Mouse (Mus musculus) intestine, embryonic 14.5 days (tissue): Measurements from ENCODE around the gene Gm438. TPM values are rescaled to one million over a fixed set of nuclear protein-coding genes. Genes with fewer than 3 reads are reported as not detected.

ENCODE experiments used
- polyA plus RNA-seq: library from polyadenylated mRNA; unstranded; fragments of >200 nt; fragmentation: Nextera tagmentation; extraction: Ambion mirVana; gene quantifications from 2 replicates; pipeline ENCODE4 v1.2.1, GENCODE M21; 2014

Gene Gm438
- polyA plus RNA-seq, 1 experiment from 2014 or later, result not detected

Other genes starting within 250 kb of the Gm438 start
- gene Gm13124, start 221.4 kb downstream of the Gm438 start, polyA plus RNA-seq, result not detected in 2 replicates
- not detected in 2 replicates for gene Aadacl4, start 172.9 kb downstream of the Gm438 start, polyA plus RNA-seq
- not detected in 2 replicates for gene Gm436, start 100.2 kb downstream of the Gm438 start, polyA plus RNA-seq
- not detected in 2 replicates for gene Gm13178, start 65.2 kb downstream of the Gm438 start, polyA plus RNA-seq
- gene Dhrs3, start 106.2 kb upstream of the Gm438 start, polyA plus RNA-seq, result 119 and 123 TPM in 2 replicates